Mouse (Mus musculus) MEL (cell line): ENCODE data around the gene Abcb6. TPM values are rescaled to one million over a fixed set of nuclear protein-coding genes. Genes with fewer than 3 reads are reported as not detected.

Source experiments
- DNase-seq: peaks from one replicate; pipeline ENCODE4 v3.0.0; 2011; ENCODE audit warnings: low read depth, low spot score
- H3K27ac ChIP-seq: 2 replicates; pipeline ENCODE4 v1.5.1; 2012; ENCODE audit warnings: low read depth, mild to moderate bottlenecking, control low read depth, low read length, moderate library complexity; ENCODE audit not compliant: control insufficient read depth
- H3K27me3 ChIP-seq, 2 experiments: fragments of 150-350 bp in 1 of 2; sonication (generic) in 1 of 2; 2 replicates each; pipeline ENCODE4 v1.6.1; 2012; ENCODE audit warnings: low read length in 2 of 2, mild to moderate bottlenecking in 2 of 2, improper control_type of control experiment in 1 of 2, moderate library complexity in 1 of 2; ENCODE audit not compliant: insufficient read depth in 2 of 2, control insufficient read depth in 1 of 2
- H3K36me3 ChIP-seq, 2 experiments: 2 replicates each; pipeline ENCODE4 v1.6.1; 2012 to 2014; ENCODE audit warnings: low read length in 2 of 2, improper control_type of control experiment in 1 of 2, inconsistent platforms in 1 of 2, mild to moderate bottlenecking in 1 of 2; ENCODE audit not compliant: insufficient read depth in 2 of 2, control insufficient read depth in 1 of 2
- H3K4me1 ChIP-seq, 2 experiments: fragments of 150-350 bp in 1 of 2; sonication (generic) in 1 of 2; 2 replicates each; pipeline ENCODE4 v1.6.1; 2012; ENCODE audit warnings: low read length in 2 of 2, improper control_type of control experiment in 1 of 2, mild to moderate bottlenecking in 1 of 2; ENCODE audit not compliant: insufficient read depth in 2 of 2, control insufficient read depth in 1 of 2
- H3K4me3 ChIP-seq, 2 experiments: fragments of 150-350 bp in 1 of 2; sonication (generic) in 1 of 2; 2 replicates each; pipeline ENCODE4 v1.5.1; 2012; ENCODE audit warnings: low read depth in 2 of 2, low read length in 2 of 2, mild to moderate bottlenecking in 2 of 2, moderate library complexity in 2 of 2, control low read depth in 1 of 2, improper control_type of control experiment in 1 of 2; ENCODE audit not compliant: control insufficient read depth in 1 of 2, insufficient read depth in 1 of 2
- H3K79me2 ChIP-seq: 2 replicates; pipeline ENCODE4 v1.6.1; 2012; ENCODE audit warnings: mild to moderate bottlenecking, low read length, moderate library complexity; ENCODE audit not compliant: control insufficient read depth, poor library complexity, insufficient read depth
- H3K9ac ChIP-seq: 2 replicates; pipeline ENCODE4 v1.6.1; 2012; ENCODE audit warnings: low read depth, mild to moderate bottlenecking, control low read depth, low read length, moderate library complexity; ENCODE audit not compliant: control insufficient read depth, poor library complexity, severe bottlenecking
- H3K9me3 ChIP-seq: fragments of 150-350 bp; sonication (generic); replicated peaks from 2 replicates; pipeline ENCODE4 v1.6.1; 2012; ENCODE audit warnings: mild to moderate bottlenecking, low read length, improper control_type of control experiment, moderate library complexity; ENCODE audit not compliant: insufficient read depth
- BHLHE40 ChIP-seq: IDR thresholded peaks from 2 replicates; pipeline ENCODE4 v1.6.1; 2012; ENCODE audit warnings: low read depth, mild to moderate bottlenecking, inconsistent platforms, low read length, improper control_type of control experiment, borderline replicate concordance
- CHD2 ChIP-seq: IDR thresholded peaks from 2 replicates; pipeline ENCODE4 v1.6.1; 2011; ENCODE audit warnings: low read length, improper control_type of control experiment
- CTCF ChIP-seq, 3 experiments: IDR thresholded peaks in 2 of 3; conservative IDR thresholded peaks in 1 of 3; 2 replicates each; pipeline ENCODE4 v1.5.1; 2011 to 2012; ENCODE audit warnings: low read length in 3 of 3, low read depth in 2 of 3, mild to moderate bottlenecking in 2 of 3, improper control_type of control experiment in 1 of 3, inconsistent platforms in 1 of 3, mixed read lengths in 1 of 3, moderate library complexity in 1 of 3; ENCODE audit not compliant: control insufficient read depth in 1 of 3, insufficient read depth in 1 of 3, poor library complexity in 1 of 3, severe bottlenecking in 1 of 3
- E2F4 ChIP-seq: IDR thresholded peaks from 2 replicates; pipeline ENCODE4 v1.6.1; 2011; ENCODE audit warnings: low read depth, low read length, improper control_type of control experiment, borderline replicate concordance
- ELF1 ChIP-seq: IDR thresholded peaks from 2 replicates; pipeline ENCODE4 v1.6.1; 2014; ENCODE audit warnings: low read depth, mild to moderate bottlenecking, inconsistent platforms, low read length, improper control_type of control experiment, moderate library complexity
- EP300 ChIP-seq, 2 experiments: IDR thresholded peaks; 2 replicates each; pipeline ENCODE4 v1.6.1; 2011; ENCODE audit warnings: improper control_type of control experiment in 2 of 2, low read length in 2 of 2, low read depth in 1 of 2, mild to moderate bottlenecking in 1 of 2
- ETS1 ChIP-seq: IDR thresholded peaks from 2 replicates; pipeline ENCODE4 v1.6.1; 2012; ENCODE audit warnings: low read depth, mild to moderate bottlenecking, inconsistent platforms, low read length, improper control_type of control experiment, moderate library complexity
- GATA1 ChIP-seq: IDR thresholded peaks from 2 replicates; pipeline ENCODE4 v1.6.1; 2011; ENCODE audit warnings: low read depth, low read length, improper control_type of control experiment
- HCFC1 ChIP-seq: IDR thresholded peaks from 2 replicates; pipeline ENCODE4 v1.6.1; 2012; ENCODE audit warnings: low read depth, mild to moderate bottlenecking, inconsistent platforms, low read length, improper control_type of control experiment, moderate library complexity
- MXI1 ChIP-seq: IDR thresholded peaks from 2 replicates; pipeline ENCODE4 v1.6.1; 2011; ENCODE audit warnings: mild to moderate bottlenecking, low read depth, low read length, improper control_type of control experiment
- MYB ChIP-seq: IDR thresholded peaks from 2 replicates; pipeline ENCODE4 v1.6.1; 2011; ENCODE audit warnings: mild to moderate bottlenecking, low read depth, low read length, improper control_type of control experiment
- NELFE ChIP-seq: IDR thresholded peaks from 2 replicates; pipeline ENCODE4 v1.6.1; 2011; ENCODE audit warnings: low read depth, low read length, improper control_type of control experiment
- NRF1 ChIP-seq: IDR thresholded peaks from 2 replicates; pipeline ENCODE4 v1.6.1; 2014; ENCODE audit warnings: low read depth, mild to moderate bottlenecking, inconsistent platforms, low read length, improper control_type of control experiment, moderate library complexity; ENCODE audit not compliant: poor library complexity, insufficient read depth, severe bottlenecking
- POLR2A ChIP-seq, 2 experiments: IDR thresholded peaks; 2 replicates each; pipeline ENCODE4 v1.6.1; 2011 to 2012; ENCODE audit warnings: low read length in 2 of 2, mild to moderate bottlenecking in 2 of 2, control low read depth in 1 of 2, improper control_type of control experiment in 1 of 2, low read depth in 1 of 2, moderate library complexity in 1 of 2; ENCODE audit not compliant: control insufficient read depth in 1 of 2, insufficient read depth in 1 of 2, poor library complexity in 1 of 2
- POLR2AphosphoS5 ChIP-seq: IDR thresholded peaks from 2 replicates; pipeline ENCODE4 v1.6.1; 2012; ENCODE audit warnings: low read depth, borderline replicate concordance, mild to moderate bottlenecking, inconsistent platforms, low read length, moderate library complexity, mixed read lengths
- RAD21 ChIP-seq: IDR thresholded peaks from 2 replicates; pipeline ENCODE4 v1.6.1; 2011; ENCODE audit warnings: mild to moderate bottlenecking, low read depth, low read length, improper control_type of control experiment
- SIN3A ChIP-seq: IDR thresholded peaks from 2 replicates; pipeline ENCODE4 v1.6.1; 2012; ENCODE audit warnings: low read length, improper control_type of control experiment, inconsistent platforms
- SMC3 ChIP-seq: IDR thresholded peaks from 2 replicates; pipeline ENCODE4 v1.6.1; 2011; ENCODE audit warnings: low read depth, low read length, improper control_type of control experiment
- TBP ChIP-seq: IDR thresholded peaks from 2 replicates; pipeline ENCODE4 v1.8.0; 2011; ENCODE audit warnings: low read depth, low read length, improper control_type of control experiment
- TCF12 ChIP-seq: IDR thresholded peaks from 2 replicates; pipeline ENCODE4 v1.6.1; 2014; ENCODE audit warnings: low read depth, mild to moderate bottlenecking, inconsistent platforms, low read length, improper control_type of control experiment, moderate library complexity
- UBTF ChIP-seq: IDR thresholded peaks from 2 replicates; pipeline ENCODE4 v1.6.1; 2012; ENCODE audit warnings: low read depth, mild to moderate bottlenecking, inconsistent platforms, low read length, improper control_type of control experiment, moderate library complexity, borderline replicate concordance; ENCODE audit not compliant: insufficient read depth
- USF1 ChIP-seq: IDR thresholded peaks from 2 replicates; pipeline ENCODE4 v1.6.1; 2014; ENCODE audit warnings: low read depth, mild to moderate bottlenecking, inconsistent platforms, low read length, improper control_type of control experiment, moderate library complexity
- USF2 ChIP-seq, 2 experiments: IDR thresholded peaks; 2 replicates each; pipeline ENCODE4 v1.6.1; 2011 to 2012; ENCODE audit warnings: improper control_type of control experiment in 2 of 2, low read length in 2 of 2, borderline replicate concordance in 1 of 2, inconsistent platforms in 1 of 2, low read depth in 1 of 2, mild to moderate bottlenecking in 1 of 2; ENCODE audit not compliant: insufficient read depth in 1 of 2
- ZC3H11A ChIP-seq: IDR thresholded peaks from 2 replicates; pipeline ENCODE4 v1.6.1; 2012; ENCODE audit warnings: low read depth, mild to moderate bottlenecking, inconsistent platforms, low read length, improper control_type of control experiment
- polyA plus RNA-seq, 2 experiments: library from polyadenylated mRNA; stranded (reverse) in 1 of 2; unstranded in 1 of 2; fragments of >175 nt in 1 of 2; fragments of >200 nt in 1 of 2; gene quantifications; 2 replicates each; pipeline versions ENCODE4 v1.2.1 to v1.2.4; 2012; ENCODE audit warnings: low replicate concordance in 2 of 2, low read depth in 1 of 2; ENCODE audit not compliant: insufficient read length in 2 of 2, insufficient read depth in 1 of 2, missing spikeins in 1 of 2
- total RNA-seq: library from RNA; depleted of rRNA; stranded (reverse); fragments of 300-350 nt; gene quantifications from 2 replicates; pipeline ENCODE4 v1.2.3, GENCODE M21; 2012

The Abcb6 gene
- total and polyA plus RNA-seq, 3 experiments: 73.5 to 84.4 TPM; not detected in 1

GRCm38 (mm10) chr1:75142301-75143261 lies 37.6 kb downstream of the Abcb6 start, which contains the start of the genes Cnppd1 and Retreg2 (continued):
- TF ChIP-seq ELF1: no peak; the same call in 1 of the 2 replicates
- no peak for TF ChIP-seq MYB
- TF ChIP-seq BHLHE40: peak; percentile 93
- peak; percentile 77 for TF ChIP-seq TBP
- no peak for TF ChIP-seq ZC3H11A
- TF ChIP-seq ETS1: peak; percentile 64; the same call in 1 of the 2 replicates
- peak; percentile 96 to 99 for TF ChIP-seq USF2 (IDR thresholded peaks at IDR 0.05; ENCODE audit: borderline replicate concordance in 1 of 2, insufficient read depth in 1 of 2, low read depth in 1 of 2, low read length in 2 of 2)
- peak; percentile 80; the same call in 1 of the 2 replicates for TF ChIP-seq MXI1
- TF ChIP-seq EP300 (IDR thresholded peaks at IDR 0.05; ENCODE audit: low read depth in 1 of 2, low read length in 2 of 2): no peak; a peak in 1 of 4 replicates
- TF ChIP-seq GATA1: no peak
- TF ChIP-seq POLR2AphosphoS5: 0 out of 2 replicates have a peak, but pooled peaks have one; percentile 59
- TF ChIP-seq SIN3A: peak; percentile 91

- H3K9ac ChIP-seq: peak overlapping the region; percentile 93
- DNase-seq: peak; percentile 80
- H3K27me3 ChIP-seq: no peaks in the 10 kb centered on the region
- no peaks in the 10 kb centered on the region for H3K9me3 ChIP-seq
- H3K4me1 ChIP-seq: peaks cover 11 to 28% of the 10 kb centered on the region in 2 experiments
- peaks cover 38% of the 10 kb centered on the region for H3K79me2 ChIP-seq
- peak overlapping the region; percentile 88 to 94 for H3K4me3 ChIP-seq
- H3K36me3 ChIP-seq: peaks cover 4 to 27% of the 10 kb centered on the region in 2 experiments; a peak in 3 of 4 replicates
- H3K27ac ChIP-seq: peak overlapping the region; percentile 91
- TF ChIP-seq E2F4: no peak
- TF ChIP-seq ELF1: peak; percentile 69
- TF ChIP-seq USF1: peak; percentile 34
- peak; percentile 70 for TF ChIP-seq NELFE
- peak; percentile 96; the same call in 1 of the 2 replicates for TF ChIP-seq UBTF
- TF ChIP-seq POLR2A (IDR thresholded peaks at IDR 0.05; ENCODE audit: control insufficient read depth in 1 of 2, insufficient read depth in 1 of 2, low read depth in 1 of 2, low read length in 2 of 2, poor library complexity in 1 of 2): peak; percentile 67 to 85
- TF ChIP-seq MXI1: peak; percentile 65
- no peak for TF ChIP-seq CTCF (IDR thresholded peaks at IDR 0.05 in 2 of 3, conservative IDR thresholded peaks at IDR 0.05 in 1 of 3; ENCODE audit: control insufficient read depth in 1 of 3, insufficient read depth in 1 of 3, low read depth in 2 of 3, low read length in 3 of 3, poor library complexity in 1 of 3, severe bottlenecking in 1 of 3)
- TF ChIP-seq SIN3A: peak; percentile 44; the same call in 1 of the 2 replicates
- TF ChIP-seq HCFC1: peak; percentile 57; the same call in 1 of the 2 replicates
- peak; percentile 81; the same call in 1 of the 2 replicates for TF ChIP-seq POLR2AphosphoS5
- TF ChIP-seq TBP: 0 out of 2 replicates have a peak, but pooled peaks have one; percentile 1
- TF ChIP-seq TCF12: no peak; the same call in 1 of the 2 replicates
- TF ChIP-seq CHD2: no peak
- TF ChIP-seq BHLHE40: 0 out of 2 replicates have a peak, but pooled peaks have one; percentile 24
- TF ChIP-seq NRF1: peak; percentile 45; the same call in 1 of the 2 replicates
- TF ChIP-seq RAD21: no peak
- no peak for TF ChIP-seq SMC3
Observed at GRCm38 (mm10) chr1:75141486-75142190, 38.6 kb downstream of the Abcb6 start.
